Mouse (Mus musculus) liver, embryonic 11.5 days (tissue): Measurements from ENCODE around the gene Gata5. TPM values are rescaled to one million over a fixed set of nuclear protein-coding genes. Genes with fewer than 3 reads are reported as not detected.

Experiments used
- ATAC-seq: fragments of 200-750 bp; cut with Nextera tagmentation; replicated peaks from 2 replicates; pipeline ENCODE4 v1.8.0; 2017; ENCODE audit warnings: moderate number of reproducible peaks, mild to moderate bottlenecking, moderate TSS enrichment, moderate library complexity; ENCODE audit not compliant: low FRiP score
- DNase-seq: peaks from one replicate; pipeline ENCODE4 v3.0.0-alpha.2; 2017; ENCODE audit warnings: low spot score
- H3K27ac ChIP-seq: fragments of 300-500 bp; sonication (generic); 2 replicates; pipeline ENCODE4 v1.5.1; 2014; ENCODE audit warnings: mild to moderate bottlenecking, low read depth, low read length, control low read depth
- H3K27me3 ChIP-seq: fragments of 300-500 bp; sonication (generic); replicated peaks from 2 replicates; pipeline ENCODE4 v1.6.1; 2014; ENCODE audit warnings: low read length, mixed read lengths; ENCODE audit not compliant: control insufficient read depth, insufficient read depth
- H3K36me3 ChIP-seq: fragments of 300-500 bp; sonication (generic); 2 replicates; pipeline ENCODE4 v1.6.1; 2014; ENCODE audit warnings: mild to moderate bottlenecking, low read length, moderate library complexity, mixed read lengths; ENCODE audit not compliant: control insufficient read depth, insufficient read depth
- H3K4me1 ChIP-seq: fragments of 300-500 bp; sonication (generic); replicated peaks from 2 replicates; pipeline ENCODE4 v1.6.1; 2014; ENCODE audit warnings: low read length, mixed read lengths; ENCODE audit not compliant: control insufficient read depth, insufficient read depth
- H3K4me2 ChIP-seq: fragments of 300-500 bp; sonication (generic); 2 replicates; pipeline ENCODE4 v1.6.1; 2014; ENCODE audit warnings: mild to moderate bottlenecking, control low read depth, moderate library complexity
- H3K4me3 ChIP-seq: fragments of 300-500 bp; sonication (generic); 2 replicates; pipeline ENCODE4 v1.5.1; 2014; ENCODE audit warnings: low read depth, low read length, control low read depth
- H3K9ac ChIP-seq: fragments of 300-500 bp; sonication (generic); 2 replicates; pipeline ENCODE4 v1.6.1; 2014; ENCODE audit warnings: low read depth, low read length, control low read depth
- H3K9me3 ChIP-seq: fragments of 300-500 bp; sonication (generic); 2 replicates; pipeline ENCODE4 v1.6.1; 2016; ENCODE audit warnings: low read length, inconsistent platforms, mixed read lengths; ENCODE audit not compliant: control insufficient read depth
- WGBS: fragments of 180-500 bp; shearing (Covaris S2); extraction: QIAGEN DNeasy Blood & Tissue Kit; methylation state at CpG from one replicate; pipeline ENCODE4 v1.1.7; 2014; 5-methylcytosine and 5-hydroxymethylcytosine counted together
- polyA plus RNA-seq: library from polyadenylated mRNA; unstranded; fragments of >200 nt; fragmentation: Nextera tagmentation; extraction: Ambion mirVana; gene quantifications from 2 replicates; pipeline ENCODE4 v1.2.1, GENCODE M21; 2014

The Gata5 gene
- polyA plus RNA-seq, 1 experiment from 2014 or later = 7.6 TPM

DNA sequence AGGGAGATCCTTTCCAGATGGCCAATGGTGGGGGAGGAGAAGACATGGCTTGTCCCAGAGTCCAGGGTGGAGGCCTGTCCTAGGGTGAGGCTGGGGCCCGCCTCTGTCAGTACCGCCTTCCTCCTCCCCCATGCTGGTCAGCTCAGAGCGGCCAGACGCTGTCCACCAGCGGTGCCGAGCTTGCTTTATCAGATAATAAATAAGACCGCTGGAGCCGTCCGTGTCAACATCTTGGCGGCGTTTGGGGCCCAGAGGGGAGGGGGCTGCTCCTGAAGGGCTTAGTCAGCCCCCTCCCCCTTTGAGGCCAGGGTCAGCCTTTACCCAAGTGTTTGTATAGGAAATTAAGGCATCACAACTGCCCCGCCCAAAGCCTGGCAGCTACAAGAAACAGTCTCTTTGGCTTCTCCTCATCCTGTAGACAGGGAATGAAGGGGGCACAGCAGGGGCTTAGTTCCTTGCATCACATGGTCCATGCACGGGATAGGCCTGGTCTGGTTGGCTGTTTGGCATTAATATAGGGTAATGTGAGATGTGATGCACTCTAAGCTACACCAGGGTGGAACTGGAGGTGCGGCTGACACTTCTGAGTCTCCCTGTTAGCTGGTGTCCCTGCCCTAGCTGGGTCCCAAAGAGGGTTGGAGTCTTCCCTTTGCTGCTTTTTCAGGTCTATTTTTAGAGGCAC, 11.7 kb downstream of the Gata5 start:
- H3K9ac ChIP-seq = no peak overlapping the region
- no peak overlapping the region for H3K4me3 ChIP-seq
- H3K36me3 ChIP-seq = peaks cover 5% of the 10 kb centered on the region
- H3K27me3 ChIP-seq = no peaks in the 10 kb centered on the region
- no peaks in the 10 kb centered on the region; the same call in 1 of the 2 replicates for H3K4me1 ChIP-seq
- WGBS = 34% methylated on average over 14 of the region's 14 CpGs
- no peak for DNase-seq
- H3K4me2 ChIP-seq = no peak overlapping the region
- ATAC-seq = no peak
- H3K9me3 ChIP-seq = no peaks in the 10 kb centered on the region
- no peak overlapping the region for H3K27ac ChIP-seq

DNA sequence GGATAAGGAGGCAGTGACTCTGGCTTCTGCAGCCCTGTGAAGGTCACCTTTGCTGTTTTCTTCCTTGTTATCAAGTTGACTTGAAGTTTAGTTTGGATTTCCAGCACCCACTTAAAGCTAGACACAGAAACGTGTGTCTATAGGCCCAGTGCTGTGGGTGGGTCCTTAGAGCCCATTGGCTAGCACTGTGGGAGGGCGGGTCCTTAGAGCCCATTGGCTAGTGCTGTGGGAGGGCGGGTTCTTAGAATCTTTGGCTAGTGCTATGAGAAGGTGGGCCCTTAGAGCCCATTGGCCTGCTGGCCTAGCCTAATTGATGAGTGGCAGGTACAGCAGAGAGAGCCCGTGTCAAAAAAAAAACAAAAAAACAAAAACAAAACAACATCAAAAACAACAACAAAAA, 14.3 kb downstream of the Gata5 start:
- 75% methylated on average over 4 of the region's 4 CpGs for WGBS
- 0 out of 2 replicates have a peak, but pooled peaks have one; percentile 57 for ATAC-seq
- H3K27ac ChIP-seq = no peak overlapping the region
- peaks cover under 1% of the 10 kb centered on the region; the same call in 1 of the 2 replicates for H3K36me3 ChIP-seq
- H3K4me1 ChIP-seq = no peaks in the 10 kb centered on the region; the same call in 1 of the 2 replicates
- no peak overlapping the region for H3K4me3 ChIP-seq
- no peaks in the 10 kb centered on the region for H3K27me3 ChIP-seq
- H3K9me3 ChIP-seq = no peaks in the 10 kb centered on the region
- DNase-seq = no peak
- no peak overlapping the region for H3K9ac ChIP-seq
- no peak overlapping the region for H3K4me2 ChIP-seq

DNA sequence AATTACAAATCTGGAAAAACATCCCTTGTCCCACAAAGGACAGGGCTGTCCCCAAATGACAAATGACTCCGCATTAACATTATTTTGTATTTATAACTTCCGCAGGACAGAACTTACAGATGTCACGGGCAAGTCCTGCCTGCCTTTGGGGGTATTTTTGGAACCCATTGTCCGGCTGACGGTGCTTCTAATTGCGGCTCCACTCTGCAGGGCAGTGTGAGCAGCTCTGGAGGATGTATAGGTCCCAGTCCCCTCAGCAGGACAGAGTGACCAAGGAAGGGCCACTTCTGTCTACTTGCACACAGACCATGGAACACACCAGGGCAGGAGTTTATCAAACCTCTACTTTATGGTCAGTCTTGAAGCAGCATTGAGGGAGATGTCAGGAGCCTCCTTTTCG, 16.9 kb downstream of the Gata5 start:
- 79% methylated on average over 7 of the region's 7 CpGs for WGBS
- no peak overlapping the region for H3K4me2 ChIP-seq
- ATAC-seq = no peak
- H3K4me3 ChIP-seq = no peak overlapping the region
- H3K9ac ChIP-seq = no peak overlapping the region
- no peaks in the 10 kb centered on the region for H3K27me3 ChIP-seq
- no peaks in the 10 kb centered on the region; the same call in 1 of the 2 replicates for H3K4me1 ChIP-seq
- H3K36me3 ChIP-seq = no peaks in the 10 kb centered on the region
- H3K27ac ChIP-seq = no peak overlapping the region
- no peaks in the 10 kb centered on the region for H3K9me3 ChIP-seq
- no peak for DNase-seq

DNA sequence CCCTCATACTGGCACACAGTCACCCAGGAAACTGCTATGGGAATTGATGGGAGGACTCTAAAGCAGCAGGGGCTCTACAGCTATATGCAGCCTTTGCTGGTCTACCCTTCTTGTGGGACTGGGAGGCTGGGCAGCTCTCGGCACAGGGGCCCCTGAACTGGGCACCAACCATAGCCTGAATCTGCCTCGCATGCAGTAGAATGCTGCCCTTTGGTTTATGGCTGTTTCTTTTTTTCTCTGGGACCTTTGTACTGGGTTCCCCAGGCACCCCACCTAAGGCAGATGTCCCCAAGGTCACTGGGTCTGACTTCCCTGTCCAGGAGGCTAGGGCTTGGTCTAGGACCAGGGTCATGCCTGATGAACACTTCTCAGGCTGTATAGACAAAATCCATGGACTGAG, 20.2 kb downstream of the Gata5 start:
- ATAC-seq (no peak), DNase-seq (no peak)
- WGBS = 85% methylated on average over 2 of the region's 2 CpGs
- Histone ChIP-seq H3K27ac (no peak overlapping the region), H3K9me3 (no peaks in the 10 kb centered on the region), H3K27me3 (no peaks in the 10 kb centered on the region), H3K4me2 (no peak overlapping the region), H3K4me3 (no peak overlapping the region), H3K36me3 (no peaks in the 10 kb centered on the region), H3K4me1 (peaks cover 3% of the 10 kb centered on the region; the same call in 1 of the 2 replicates), H3K9ac (no peak overlapping the region)

DNA sequence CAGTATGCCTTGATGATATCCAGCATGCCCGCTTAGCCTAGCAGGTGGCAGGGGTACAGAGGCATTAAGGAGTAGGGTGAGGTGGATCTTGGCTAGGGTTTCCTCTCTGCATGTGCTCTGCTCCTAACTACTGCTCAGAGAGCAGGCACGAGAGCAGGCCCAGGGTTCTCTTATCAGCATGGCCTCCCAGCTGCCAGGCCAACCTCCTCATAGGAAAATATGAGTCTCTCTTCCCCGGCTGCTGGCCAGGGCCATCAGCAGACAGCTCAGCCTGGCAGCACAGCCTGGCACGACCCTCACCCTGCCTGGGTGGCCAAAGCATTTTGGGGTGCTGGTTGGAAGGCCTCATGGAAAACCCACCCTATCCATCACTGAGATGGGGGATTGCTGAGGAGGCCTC, 23.4 kb downstream of the Gata5 start:
- Histone ChIP-seq H3K4me3 (no peak overlapping the region), H3K4me1 (peaks cover 3% of the 10 kb centered on the region; the same call in 1 of the 2 replicates), H3K27ac (no peak overlapping the region), H3K9ac (no peak overlapping the region), H3K36me3 (no peaks in the 10 kb centered on the region), H3K9me3 (no peaks in the 10 kb centered on the region), H3K27me3 (no peaks in the 10 kb centered on the region), H3K4me2 (no peak overlapping the region)
- 49% methylated on average over 4 of the region's 4 CpGs for WGBS
- DNase-seq (no peak), ATAC-seq (no peak)

DNA sequence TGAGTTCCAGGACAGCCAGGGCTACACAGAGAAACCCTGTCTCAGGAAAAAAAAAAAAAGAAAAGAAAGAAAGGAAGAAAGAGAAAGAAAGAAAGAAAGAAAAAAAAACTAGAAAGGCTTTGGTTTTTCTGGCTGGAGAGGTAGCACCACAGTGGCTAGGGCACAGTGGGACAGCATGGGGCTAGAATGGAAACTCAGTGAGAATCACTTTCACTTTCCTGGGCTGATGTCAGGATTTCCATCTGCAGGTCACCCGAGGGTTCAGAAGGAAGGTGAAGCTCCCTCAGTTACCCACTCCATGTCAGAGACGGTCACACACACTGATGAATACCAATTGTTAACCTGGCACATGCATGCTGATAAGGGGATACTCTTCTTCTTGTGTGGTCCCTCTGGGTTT, 26.8 kb downstream of the Gata5 start:
- H3K9ac ChIP-seq = no peak overlapping the region
- H3K27ac ChIP-seq = no peak overlapping the region
- H3K36me3 ChIP-seq = no peaks in the 10 kb centered on the region
- WGBS = 36% methylated on average over 2 of the region's 2 CpGs
- peaks cover 3% of the 10 kb centered on the region; the same call in 1 of the 2 replicates for H3K4me1 ChIP-seq
- no peak for ATAC-seq
- H3K4me2 ChIP-seq = no peak overlapping the region
- H3K4me3 ChIP-seq = no peak overlapping the region
- no peaks in the 10 kb centered on the region for H3K9me3 ChIP-seq
- no peak for DNase-seq
- no peaks in the 10 kb centered on the region for H3K27me3 ChIP-seq

DNA sequence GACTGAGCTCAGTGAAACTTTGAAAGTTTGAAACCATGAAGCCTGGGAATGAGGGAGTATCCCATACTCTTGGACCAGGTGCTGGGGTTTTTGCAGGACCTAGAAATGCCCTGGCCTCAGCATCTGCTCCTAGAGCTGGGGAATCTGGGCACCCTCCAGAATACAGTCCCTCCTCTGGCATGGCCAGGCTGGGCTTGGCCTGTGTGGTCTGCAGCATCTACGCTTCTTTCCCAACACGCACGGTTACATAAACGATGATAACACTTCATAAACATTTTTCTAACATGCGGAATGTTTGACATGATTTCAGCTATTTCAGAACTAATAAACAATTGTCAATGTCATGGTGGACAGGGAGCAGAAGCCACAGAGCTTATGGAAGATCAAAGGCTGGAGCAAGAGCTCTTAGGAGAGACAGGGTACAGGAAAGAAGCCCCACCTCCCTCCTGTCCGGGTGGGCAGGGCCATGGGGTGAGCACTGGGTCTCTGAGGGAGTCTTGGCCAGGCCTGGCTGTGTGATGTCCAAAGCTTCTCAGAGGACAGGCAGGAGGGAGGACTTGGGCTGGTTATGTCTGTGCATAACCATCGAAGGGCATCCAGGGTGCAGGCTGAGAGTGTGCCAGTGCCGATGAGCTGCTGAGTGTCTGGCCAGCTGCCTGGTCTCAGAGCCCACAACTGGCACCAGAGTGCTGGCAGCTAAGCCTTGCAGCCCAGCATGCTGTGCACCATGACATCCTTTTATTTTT, 27.9 kb downstream of the Gata5 start:
- no peak for DNase-seq
- H3K9ac ChIP-seq = no peak overlapping the region
- WGBS = 65% methylated on average over 8 of the region's 8 CpGs
- no peak for ATAC-seq
- H3K27ac ChIP-seq = no peak overlapping the region
- no peaks in the 10 kb centered on the region for H3K36me3 ChIP-seq
- H3K4me3 ChIP-seq = no peak overlapping the region
- H3K9me3 ChIP-seq = no peaks in the 10 kb centered on the region
- H3K4me2 ChIP-seq = no peak overlapping the region
- H3K27me3 ChIP-seq = no peaks in the 10 kb centered on the region
- H3K4me1 ChIP-seq = peaks cover 3% of the 10 kb centered on the region; the same call in 1 of the 2 replicates

DNA sequence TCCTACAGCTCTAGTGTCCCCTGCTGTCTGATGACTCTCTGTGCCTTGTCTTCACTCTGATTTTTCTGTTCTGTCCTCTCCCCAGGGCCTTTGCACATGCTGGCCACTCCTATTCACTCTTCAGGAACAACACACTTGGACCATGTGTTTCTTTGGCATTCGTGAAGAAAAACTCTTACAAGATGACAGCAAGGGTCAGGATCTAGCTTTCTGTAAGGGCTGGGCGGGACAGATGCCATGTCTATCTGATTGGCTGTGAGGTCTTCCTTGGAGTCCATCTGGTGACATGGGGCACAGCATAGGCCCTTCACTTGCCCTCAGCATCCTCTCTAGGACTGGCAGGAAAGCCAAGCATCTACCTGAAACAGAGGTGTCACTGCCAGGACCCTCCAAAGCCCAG, 28.5 kb downstream of the Gata5 start:
- no peak overlapping the region for H3K27ac ChIP-seq
- peaks cover 4% of the 10 kb centered on the region for H3K4me1 ChIP-seq
- ATAC-seq (no peak), DNase-seq (no peak)
- H3K27me3 ChIP-seq = no peaks in the 10 kb centered on the region
- no peak overlapping the region for H3K4me2 ChIP-seq
- 72% methylated on average over 2 of the region's 2 CpGs for WGBS
- H3K9me3 ChIP-seq = no peaks in the 10 kb centered on the region
- H3K36me3 ChIP-seq = no peaks in the 10 kb centered on the region
- no peak overlapping the region for H3K4me3 ChIP-seq
- no peak overlapping the region for H3K9ac ChIP-seq

DNA sequence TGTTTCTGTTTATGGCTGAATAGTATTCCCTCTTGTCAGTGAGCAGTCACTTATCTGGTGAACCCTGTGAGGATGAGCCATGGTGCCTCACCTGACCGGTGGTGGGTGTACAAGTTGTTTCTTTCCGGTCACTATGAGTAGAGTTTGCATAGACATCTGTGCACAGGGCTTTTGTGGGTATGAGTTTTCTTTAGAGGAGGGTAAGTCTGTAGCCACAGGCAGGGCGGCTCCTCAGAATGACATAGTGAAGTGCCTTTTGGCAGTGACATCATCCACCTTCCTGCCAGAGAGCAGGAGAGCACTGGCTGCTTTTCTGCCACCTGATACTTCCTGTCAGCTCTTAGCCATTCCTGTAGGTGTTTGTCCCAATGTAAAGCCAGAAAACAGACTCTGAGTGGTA, 29.0 kb downstream of the Gata5 start:
- Histone ChIP-seq H3K9ac (no peak overlapping the region), H3K4me1 (peaks cover 9% of the 10 kb centered on the region; the same call in 1 of the 2 replicates), H3K27ac (no peak overlapping the region), H3K4me3 (no peak overlapping the region), H3K4me2 (no peak overlapping the region), H3K36me3 (no peaks in the 10 kb centered on the region), H3K9me3 (no peaks in the 10 kb centered on the region), H3K27me3 (no peaks in the 10 kb centered on the region)
- no peak for DNase-seq
- WGBS = 74% methylated on average over 3 of the region's 3 CpGs
- ATAC-seq = no peak
